In the genomic region with DNA sequence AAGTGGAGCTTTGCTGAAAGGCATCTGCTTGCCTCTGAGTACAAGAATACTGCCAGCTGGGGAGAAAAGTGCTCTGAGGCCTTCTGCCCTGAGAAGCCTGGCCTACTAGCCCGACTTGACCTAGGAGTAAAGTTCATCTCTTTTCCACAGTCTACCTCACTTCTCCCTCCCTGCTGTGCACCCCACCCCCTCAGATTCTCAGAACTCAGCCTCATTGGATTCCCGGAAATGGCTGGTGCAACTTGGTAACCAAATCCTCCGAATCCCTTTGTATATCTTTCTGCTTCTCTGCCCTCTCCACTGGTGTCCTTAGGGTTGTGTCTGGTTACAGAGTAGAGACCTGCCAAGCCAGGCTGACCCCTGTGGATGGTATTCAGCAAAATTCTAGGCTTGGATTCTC, we compare ENCODE assay signal across 19 mouse cellular contexts. TPM values are rescaled to one million over a fixed set of nuclear protein-coding genes. Genes with fewer than 3 reads are reported as not detected.
DNase-seq lines count a peak whose midpoint lies in the region; ATAC-seq and TF ChIP-seq lines count a peak whose summit lies in the region.
"Had no signal": no experiment of that assay in that cellular context is flagged by ENCODE, and none has a peak within 500 bp of the region (broad histone marks: within the 10 kb centered on the region; RNA-seq: fewer than 3 reads in every experiment).

No protein-coding gene starts in this region.

- no peaks in the 10 kb centered on the region for H3K27me3 ChIP-seq in stomach, postnatal 0 days (ENCODE audit: control insufficient read depth, insufficient read depth, low read length)
- H3K27me3 ChIP-seq: embryonic facial prominence, embryonic 12.5 days; heart, embryonic 15.5 days; limb, embryonic 15.5 days had no signal

- H3K4me1 ChIP-seq in stomach, postnatal 0 days (replicated peaks; ENCODE audit: control insufficient read depth, insufficient read depth), result peaks cover 3% of the 10 kb centered on the region; the same call in 1 of the 2 replicates
- H3K4me1 ChIP-seq: limb, embryonic 15.5 days had no signal

- no peaks in the 10 kb centered on the region for H3K9me3 ChIP-seq in stomach, postnatal 0 days (ENCODE audit: control insufficient read depth, low read length)
- H3K9me3 ChIP-seq: embryonic facial prominence, embryonic 12.5 days; heart, embryonic 15.5 days; limb, embryonic 15.5 days had no signal

- H3K4me2 ChIP-seq in stomach, postnatal 0 days (replicated peaks; ENCODE audit: low read depth), result no peak overlapping the region
- H3K4me2 ChIP-seq: embryonic facial prominence, embryonic 12.5 days; heart, embryonic 15.5 days; limb, embryonic 15.5 days had no signal

- no peaks in the 10 kb centered on the region for H3K36me3 ChIP-seq in stomach, postnatal 0 days (ENCODE audit: control insufficient read depth, insufficient read depth, low read length)
- H3K36me3 ChIP-seq: embryonic facial prominence, embryonic 12.5 days; heart, embryonic 15.5 days; limb, embryonic 15.5 days had no signal

- peak; percentile 66 for ATAC-seq in stomach, postnatal 0 days (ENCODE audit: low FRiP score, low TSS enrichment)
- ATAC-seq in CD4-positive, CD25-positive, alpha-beta regulatory T cell, adult 4 months, result no peak

- H3K27ac ChIP-seq in gastrocnemius, adult 2 months, result peak overlapping the region; percentile 72
- no peak overlapping the region for H3K27ac ChIP-seq in stomach, postnatal 0 days (replicated peaks)
- H3K27ac ChIP-seq: embryonic facial prominence, embryonic 12.5 days; heart, embryonic 15.5 days; limb, embryonic 15.5 days had no signal

- peak; percentile 77 for DNase-seq in gastrocnemius, adult 2 months
- DNase-seq in gastrocnemius, postnatal 14 days, result no peak
- DNase-seq in kidney, adult 8-10 months, result peak; percentile 41 to 66
- no peak for DNase-seq in kidney, postnatal 14 days
- peak; percentile 28 to 77 for DNase-seq in kidney, postnatal 36 days
- DNase-seq in stomach, postnatal 0 days (ENCODE audit: low spot score), result peak; percentile 39
- no peak for DNase-seq in frontal cortex, postnatal 10 days (ENCODE audit: low spot score in 2 of 2)
- DNase-seq: adrenal gland, adult 8-10 months; B cell, adult 2 months; cerebellum, adult 18-20 months; layer of hippocampus, postnatal 36 days; right cerebral cortex, postnatal 4 days had no signal

- no peak overlapping the region for H3K9ac ChIP-seq in stomach, postnatal 0 days (ENCODE audit: low read length)
- H3K9ac ChIP-seq: embryonic facial prominence, embryonic 12.5 days; heart, embryonic 15.5 days; limb, embryonic 15.5 days had no signal

- TF ChIP-seq CTCF in gastrocnemius, adult 2 months (IDR thresholded peaks at IDR 0.05), result no peak
- TF ChIP-seq CTCF in stomach, postnatal 0 days (IDR thresholded peaks at IDR 0.05; ENCODE audit: low read depth), result no peak

- intact Hi-C loops in gastrocnemius, adult 2 months (cut with DNase I), result loop anchor here (10.0 kb wide), 1 partner anchor 198 kb away; no protein-coding TSS in a partner anchor
- intact Hi-C loops in gastrocnemius, postnatal 14 days (cut with DNase I; ENCODE audit: low total_unique reads), result loop anchor here (10.0 kb wide), 1 partner anchor 62 kb away; no protein-coding TSS in a partner anchor

- no peak for TF ChIP-seq EP300 in stomach, postnatal 0 days (optimal IDR thresholded peaks at IDR 0.05)

- WGBS in stomach, postnatal 0 days, result 52% methylated on average over 3 of the region's 3 CpGs

- no peak overlapping the region for H3K4me3 ChIP-seq in gastrocnemius, adult 2 months
- no peak overlapping the region for H3K4me3 ChIP-seq in stomach, postnatal 0 days (ENCODE audit: low read depth, low read length)
- H3K4me3 ChIP-seq: embryonic facial prominence, embryonic 12.5 days; heart, embryonic 15.5 days; limb, embryonic 15.5 days had no signal

RNA-seq across cellular contexts. Expression of gene Tnp1, which starts 20.8 kb away (rescaled TPM):
- not detected for total RNA-seq in gastrocnemius, adult 2 months (2021)
- total RNA-seq in gastrocnemius, postnatal 14 days (2021), result not detected
- polyA plus RNA-seq in stomach, postnatal 0 days (2015; fragmentation: Nextera tagmentation; extraction: Ambion mirVana), result not detected in 2 replicates
- polyA plus RNA-seq in CD4-positive, CD25-positive, alpha-beta regulatory T cell, adult 4 months (2017; shearing (Covaris generic)), result not detected
- total RNA-seq: adrenal gland, adult 8-10 months; layer of hippocampus, postnatal 36 days; megakaryocyte, adult 5-6 weeks had no signal
- polyA plus RNA-seq: embryonic facial prominence, embryonic 12.5 days; heart, embryonic 15.5 days; limb, embryonic 15.5 days; stomach, embryonic 16.5 days; urinary bladder, adult 2 months had no signal

Comparison
In these comparisons a context has a peak if more than half of its experiments do, and no peak if none do; other contexts are left out.
1. DNase-seq: peak in gastrocnemius, adult 2 months (single experiment), kidney, adult 8-10 months (2 of 2), kidney, postnatal 36 days (2 of 2) and stomach, postnatal 0 days (single experiment); none in gastrocnemius, postnatal 14 days (single experiment), kidney, postnatal 14 days (single experiment) and frontal cortex, postnatal 10 days (0 of 2).